Mouse (Mus musculus) cortical plate, adult 2 months (tissue): ENCODE results near the gene Cox11.

Experiments used
- CTCF ChIP-seq: fragments of 200-500 bp; IDR thresholded peaks from 2 replicates; pipeline ENCODE4 v1.5.1; 2011; ENCODE audit warnings: mild to moderate bottlenecking, control low read depth, low read length; ENCODE audit not compliant: insufficient read depth; ENCODE audit errors: extremely low read depth
- POLR2A ChIP-seq: fragments of 200-500 bp; IDR thresholded peaks from 2 replicates; pipeline ENCODE4 v1.6.1; 2011; ENCODE audit warnings: mild to moderate bottlenecking, low read length, control low read depth; ENCODE audit not compliant: insufficient read depth; ENCODE audit errors: extremely low read depth

DNA sequence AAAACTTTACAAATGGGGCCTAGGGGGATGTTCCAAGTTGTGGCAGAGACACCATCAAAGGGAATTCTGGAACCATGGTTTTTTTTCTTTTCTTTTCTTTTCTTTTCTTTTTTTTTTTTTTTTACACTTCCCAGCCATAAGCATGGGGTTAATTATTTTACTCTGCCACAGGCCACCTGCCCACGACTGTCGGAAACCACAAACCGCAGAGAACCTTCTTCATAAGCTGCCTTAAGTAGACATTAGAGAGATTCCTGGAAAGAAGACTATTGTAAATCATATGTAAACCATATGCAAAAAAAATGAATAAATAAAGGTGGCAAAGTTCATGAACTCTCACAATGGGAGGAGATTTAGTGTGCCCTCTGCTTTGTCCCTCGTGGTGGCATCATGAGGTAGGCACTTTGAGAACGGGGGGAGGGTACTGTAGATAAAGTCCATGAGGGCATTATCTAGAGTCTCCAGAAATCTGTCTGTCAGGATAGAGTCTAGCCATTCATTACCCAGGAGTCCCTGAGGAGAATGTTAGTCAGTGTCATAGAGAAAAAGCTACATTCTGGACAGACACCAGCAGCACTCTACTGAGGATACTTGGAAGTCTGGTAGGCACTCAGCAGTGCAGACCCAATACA lies 37.6 kb downstream of the Cox11 start:
- TF ChIP-seq CTCF (no peak), POLR2A (no peak)
